Mouse (Mus musculus): Measurements from ENCODE around the gene Orm3.

Gene Orm3

GRCm38 (mm10) chr4:63371890-63372289, 15.9 kb downstream of the Orm3 start:
- peak; percentile 66 for DNase-seq

DNA sequence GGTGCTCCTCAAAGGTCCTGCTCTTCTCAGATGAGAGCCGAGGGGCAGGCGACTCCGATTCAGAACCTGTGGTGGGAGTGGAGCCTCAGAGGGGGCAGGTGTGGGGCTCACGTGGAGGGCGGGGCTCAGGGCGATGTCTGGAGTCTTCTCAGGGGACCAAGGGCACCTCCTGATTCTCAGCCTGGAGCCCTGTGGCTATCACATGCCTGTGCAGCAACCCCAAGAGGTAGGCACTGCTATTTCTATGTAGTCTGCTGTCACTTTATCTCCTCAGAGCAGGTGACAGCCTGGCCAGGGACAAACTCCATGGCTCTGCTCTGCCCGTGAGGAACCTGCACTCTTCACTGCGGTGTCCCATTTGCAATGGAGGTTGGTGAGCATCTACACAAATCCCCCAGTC, 17.4 kb downstream of the Orm3 start:
- DNase-seq, result no peak

GRCm38 (mm10) chr4:63374331-63374730, 18.4 kb downstream of the Orm3 start:
- DNase-seq, result no peak

DNA sequence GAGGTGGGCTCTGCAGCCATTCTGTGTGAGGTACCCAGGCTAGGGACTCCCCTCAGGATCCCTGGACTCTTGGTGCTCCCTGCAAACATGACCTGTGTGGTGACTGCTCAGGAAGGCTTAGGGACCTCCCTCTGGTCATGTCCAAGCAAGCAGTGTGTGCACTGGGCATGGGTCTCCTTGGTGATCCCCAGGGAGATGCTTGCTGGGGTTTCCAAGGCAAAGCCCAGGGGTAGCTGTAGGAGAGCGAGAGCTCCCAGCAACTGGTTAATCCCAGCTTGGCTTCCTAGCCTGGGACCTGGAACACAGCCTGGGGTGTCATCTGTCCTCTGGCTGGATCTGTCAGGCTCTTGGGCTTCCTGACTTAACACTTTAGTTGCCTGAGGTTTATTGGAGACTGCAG, 19.4 kb downstream of the Orm3 start:
- DNase-seq, result no peak

- peak in 1 of 2 experiments; percentile 46 for DNase-seq
Measured at GRCm38 (mm10) chr4:63377483-63377882, 21.5 kb downstream of the Orm3 start.

- DNase-seq, result no peak
Measured at GRCm38 (mm10) chr4:63382676-63383369, 26.9 kb downstream of the Orm3 start.

DNA sequence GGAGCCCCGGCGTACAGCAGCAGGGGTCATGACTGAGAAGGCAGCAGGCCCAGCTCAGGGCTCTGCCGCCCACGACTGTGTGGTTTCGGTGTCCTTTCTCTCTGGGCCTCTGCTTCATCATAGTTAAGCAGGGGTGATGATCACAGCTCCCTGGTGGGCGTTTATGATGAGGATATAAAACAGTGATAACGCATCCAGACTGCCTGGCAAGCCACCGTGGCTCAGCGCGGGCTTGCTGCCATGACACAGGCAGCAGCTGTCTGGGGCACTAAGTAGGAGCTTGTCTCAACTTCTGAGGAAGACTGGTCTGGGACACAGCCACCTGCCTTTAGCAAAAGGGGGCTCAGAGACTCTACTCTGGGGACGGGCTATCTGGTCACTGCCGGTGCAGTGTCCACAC, 27.5 kb downstream of the Orm3 start:
- DNase-seq, result no peak

DNA sequence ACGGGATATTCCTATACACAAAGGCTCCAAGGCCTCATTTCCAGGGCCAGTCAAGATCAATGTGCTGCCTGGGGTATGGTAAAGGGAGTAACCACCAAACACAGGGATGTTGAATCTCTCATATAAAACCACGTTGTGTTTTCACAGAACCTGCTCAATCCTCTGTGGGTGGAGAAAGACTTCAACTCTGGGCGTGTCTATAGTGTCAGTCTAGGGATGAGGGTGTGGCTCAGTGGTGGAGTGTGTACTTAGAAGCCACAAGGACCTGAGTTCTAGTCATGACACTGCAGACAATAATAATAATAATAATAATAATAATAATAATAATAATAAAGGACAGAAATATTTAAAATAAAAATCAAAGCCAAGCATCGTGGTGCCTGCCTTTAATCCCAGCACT, 28.3 kb downstream of the Orm3 start:
- no peak for DNase-seq

DNA sequence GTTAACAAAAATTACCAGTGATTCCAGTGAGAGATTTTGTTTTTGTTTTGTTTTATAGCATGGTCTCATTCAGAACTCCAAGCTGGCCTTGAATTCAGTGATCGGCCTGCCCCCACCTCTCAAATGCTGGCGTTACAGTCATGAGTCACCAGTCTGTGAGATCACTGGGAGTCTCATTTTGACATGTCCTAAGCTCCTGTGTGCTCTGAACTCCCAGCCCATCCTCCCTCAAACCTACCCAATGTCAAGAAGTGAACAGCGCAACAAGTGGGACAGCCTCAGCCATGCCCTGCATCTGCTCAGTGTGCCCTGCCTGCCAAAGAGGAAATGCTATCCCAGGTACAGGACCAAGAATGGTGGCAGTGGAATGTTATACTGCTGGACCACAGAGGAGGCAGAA, 29.3 kb downstream of the Orm3 start:
- no peak for DNase-seq

DNA sequence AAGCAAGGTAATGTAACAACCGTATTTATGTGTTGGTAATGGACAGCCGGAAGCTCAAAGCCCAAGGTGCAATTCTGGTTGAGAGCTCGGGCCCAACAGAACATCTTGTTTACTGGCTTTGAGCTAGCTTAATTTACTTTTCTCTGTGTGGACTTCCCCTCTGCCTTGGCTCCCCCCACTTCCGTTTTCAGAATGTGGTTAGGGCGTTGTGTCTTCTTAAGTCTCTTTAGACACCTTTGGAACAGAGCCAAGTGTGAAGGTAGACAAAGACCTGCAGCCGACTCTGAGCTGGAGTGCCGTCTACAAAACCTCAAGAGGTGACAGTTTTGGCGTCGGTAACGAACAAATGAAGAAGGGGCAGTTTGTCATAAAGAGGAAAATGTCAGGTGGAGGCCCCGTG, 29.8 kb downstream of the Orm3 start:
- DNase-seq, result peak; percentile 77 to 83

GRCm38 (mm10) chr4:63388029-63388428, 32.1 kb downstream of the Orm3 start:
- DNase-seq, result no peak

GRCm38 (mm10) chr4:63389121-63389886, 33.3 kb downstream of the Orm3 start:
- DNase-seq, result peak; percentile 55 to 69

GRCm38 (mm10) chr4:63389887-63390528, 34.0 kb downstream of the Orm3 start:
- DNase-seq, result no peak

GRCm38 (mm10) chr4:63391322-63391721, 35.4 kb downstream of the Orm3 start:
- peak; percentile 56 to 70 for DNase-seq

DNA sequence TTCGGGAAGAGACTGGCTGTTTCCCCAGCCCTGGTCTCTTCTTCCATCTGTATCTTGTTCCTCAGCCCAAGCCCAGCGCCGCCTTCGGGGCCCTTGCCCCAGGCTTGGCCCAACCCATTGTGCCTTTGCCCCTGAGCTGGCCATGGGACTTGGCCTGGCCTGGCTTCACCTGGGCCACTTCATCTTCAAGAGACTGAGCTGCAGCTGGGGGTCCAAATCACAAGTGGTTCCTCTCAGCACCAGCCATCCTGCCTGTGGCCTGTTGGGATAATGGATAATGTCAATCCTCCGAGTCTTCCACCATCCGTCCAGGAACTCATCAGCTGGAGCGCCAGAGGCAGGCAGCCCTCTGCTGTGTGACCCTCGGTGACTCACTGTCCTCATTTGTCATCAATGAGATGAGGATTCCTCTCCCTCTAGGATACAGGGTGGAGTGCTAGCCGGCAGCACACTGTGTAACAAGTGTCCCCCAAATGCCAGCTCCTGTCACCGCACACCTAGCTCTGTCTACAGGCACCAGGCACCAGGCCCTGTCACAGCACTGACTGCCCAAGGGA, 42.1 kb downstream of the Orm3 start:
- DNase-seq, result peak in 1 of 2 experiments; percentile 12

DNA sequence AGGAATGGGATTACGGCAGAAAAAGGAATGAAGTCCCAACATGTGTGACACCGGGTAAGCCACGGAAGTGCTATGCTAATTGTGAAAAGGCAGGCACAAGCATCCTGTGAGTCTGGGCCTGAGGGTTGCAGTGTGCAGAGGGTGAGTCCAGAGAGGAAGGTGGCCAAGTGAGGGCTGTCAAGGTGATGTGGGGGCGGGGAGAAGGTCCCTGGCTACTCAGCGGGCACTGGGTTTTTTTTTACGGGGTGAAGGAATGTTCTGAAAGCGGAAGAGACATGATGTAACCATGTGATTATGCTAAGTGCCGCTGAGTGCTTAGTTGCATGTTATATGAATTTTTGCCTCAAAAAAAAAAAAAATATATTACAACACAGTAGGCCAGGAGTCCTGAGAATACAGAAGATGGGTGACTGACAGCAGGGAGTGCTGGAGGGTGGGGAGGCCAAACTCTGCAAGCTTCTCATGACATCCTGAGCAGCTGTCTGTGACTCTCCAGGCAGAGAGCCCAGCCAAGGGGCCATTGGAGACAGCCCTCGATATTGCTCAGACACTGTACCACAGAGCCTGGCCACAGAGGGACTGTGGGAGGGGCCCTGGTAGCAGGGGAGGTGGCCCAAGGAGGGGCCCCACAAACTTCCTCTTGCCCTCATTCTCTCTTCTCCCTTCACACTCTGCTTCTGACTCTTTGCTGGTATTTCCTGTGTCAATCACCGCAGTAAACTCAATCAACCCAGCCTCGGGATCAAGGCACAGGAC, 43.1 kb downstream of the Orm3 start:
- peak; percentile 48 to 67 for DNase-seq

GRCm38 (mm10) chr4:63399691-63400270, 43.8 kb downstream of the Orm3 start:
- DNase-seq, result no peak

GRCm38 (mm10) chr4:63400541-63401306, 44.8 kb downstream of the Orm3 start:
- peak; percentile 62 to 75 for DNase-seq

DNA sequence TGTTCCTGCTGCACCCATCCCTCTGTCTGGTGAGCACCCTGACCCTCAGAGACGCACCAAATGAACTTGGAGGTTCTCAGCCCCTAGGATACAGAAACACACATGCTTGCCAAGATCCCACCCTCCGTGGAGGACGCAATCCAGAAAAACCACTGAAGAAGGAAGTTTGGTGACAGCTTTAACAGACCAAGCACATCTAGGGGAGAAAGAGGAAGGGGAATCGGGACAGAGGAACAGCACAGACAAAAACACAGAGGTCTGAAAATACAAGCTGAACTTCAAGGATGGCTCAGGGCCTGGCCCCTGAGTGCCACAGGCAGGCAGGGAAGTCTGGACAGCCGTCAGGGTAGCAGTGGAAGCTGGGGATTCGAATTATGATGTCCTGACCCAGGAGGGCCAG, 45.7 kb downstream of the Orm3 start:
- DNase-seq, result no peak

DNA sequence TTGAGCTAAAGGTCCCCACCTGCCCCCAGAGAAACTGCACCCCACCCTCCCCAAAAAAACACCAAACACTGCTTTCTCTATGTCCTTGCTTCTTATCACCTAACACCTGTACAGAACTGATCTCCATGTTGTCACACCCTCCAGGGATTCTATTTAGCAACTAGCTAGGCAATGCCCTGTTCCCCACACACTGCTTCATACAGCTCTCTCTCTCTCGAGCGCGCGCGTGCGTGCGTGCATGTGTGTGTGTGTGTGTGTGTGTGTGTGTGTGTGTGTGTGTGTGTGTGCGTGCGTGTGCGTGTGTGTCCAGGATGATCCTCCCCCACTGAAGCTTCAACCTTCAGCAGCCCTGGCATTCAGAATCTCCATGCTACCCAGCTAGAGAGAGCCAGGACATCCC, 46.1 kb downstream of the Orm3 start:
- DNase-seq, result no peak

DNA sequence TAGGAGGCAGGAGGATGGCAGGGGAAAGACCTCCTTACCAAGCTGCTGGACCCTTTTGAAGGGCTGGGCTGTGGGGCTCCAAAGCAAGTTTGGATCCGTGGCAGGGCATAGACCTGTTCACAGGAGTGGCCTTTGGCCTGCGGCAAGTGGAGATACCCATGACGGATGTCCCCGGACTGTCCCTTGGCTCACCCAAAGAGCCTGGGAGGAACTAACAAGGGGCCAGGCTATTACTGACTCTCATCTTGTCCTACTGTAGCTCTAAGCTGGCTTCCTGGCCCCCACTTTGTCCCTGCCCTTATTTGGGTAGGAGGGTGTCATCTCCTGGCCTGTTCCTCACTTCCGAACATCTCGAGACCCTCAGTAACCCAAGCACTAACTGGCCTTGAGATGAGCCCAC, 46.6 kb downstream of the Orm3 start:
- DNase-seq, result no peak
